Mouse (Mus musculus) kidney, postnatal 0 days (tissue): ENCODE data around the gene H2-Ab1. TPM values are rescaled to one million over a fixed set of nuclear protein-coding genes. Genes with fewer than 3 reads are reported as not detected.
A peak's percentile ranks its signal among the peaks of the same experiment; 100 is the strongest.

Source experiments
- ATAC-seq: fragments of 200-750 bp; cut with Nextera tagmentation; replicated peaks from 2 replicates; pipeline ENCODE4 v1.8.0; 2017; ENCODE audit warnings: low read depth, moderate number of reproducible peaks, moderate TSS enrichment, moderate library complexity; ENCODE audit not compliant: low FRiP score
- DNase-seq: peaks from one replicate; pipeline ENCODE4 v3.0.0-alpha.2; 2016; ENCODE audit warnings: low spot score
- H3K27ac ChIP-seq: fragments of 300-500 bp; sonication (generic); 2 replicates; pipeline ENCODE4 v1.5.1; 2014; ENCODE audit warnings: mild to moderate bottlenecking
- H3K27me3 ChIP-seq: fragments of 300-500 bp; sonication (generic); 2 replicates; pipeline ENCODE4 v1.6.1; 2014; ENCODE audit warnings: low read length, mixed read lengths; ENCODE audit not compliant: insufficient read depth
- H3K36me3 ChIP-seq: fragments of 300-500 bp; sonication (generic); 2 replicates; pipeline ENCODE4 v1.6.1; 2014; ENCODE audit warnings: low read length, mixed read lengths; ENCODE audit not compliant: insufficient read depth
- H3K4me1 ChIP-seq: fragments of 300-500 bp; sonication (generic); replicated peaks from 2 replicates; pipeline ENCODE4 v1.6.1; 2014; ENCODE audit warnings: antibody characterized with exemption, low read length, mixed read lengths; ENCODE audit not compliant: insufficient read depth
- H3K4me2 ChIP-seq: fragments of 300-500 bp; sonication (generic); 2 replicates; pipeline ENCODE4 v1.6.1; 2014; ENCODE audit warnings: mild to moderate bottlenecking, low read length, moderate library complexity, mixed read lengths
- H3K4me3 ChIP-seq: fragments of 300-500 bp; sonication (generic); replicated peaks from 2 replicates; pipeline ENCODE4 v1.5.1; 2014; ENCODE audit warnings: low read depth, low read length
- H3K9ac ChIP-seq: fragments of 300-500 bp; sonication (generic); 2 replicates; pipeline ENCODE4 v1.6.1; 2014; ENCODE audit warnings: low read depth, low read length
- H3K9me3 ChIP-seq: fragments of 300-500 bp; sonication (generic); replicated peaks from 2 replicates; pipeline ENCODE4 v1.6.1; 2016; ENCODE audit warnings: low read length, inconsistent platforms, mixed read lengths
- CTCF ChIP-seq: IDR thresholded peaks from 2 replicates; pipeline ENCODE4 v1.5.1; 2016; ENCODE audit warnings: antibody characterized with exemption, low read depth, mild to moderate bottlenecking, moderate library complexity
- WGBS: fragments of 180-500 bp; shearing (Covaris S2); extraction: QIAGEN DNeasy Blood & Tissue Kit; methylation state at CpG from one replicate; pipeline ENCODE4 v1.1.7; 2014; 5-methylcytosine and 5-hydroxymethylcytosine counted together
- polyA plus RNA-seq: library from polyadenylated mRNA; unstranded; fragments of >200 nt; fragmentation: Nextera tagmentation; extraction: Ambion mirVana; gene quantifications from 2 replicates; pipeline ENCODE4 v1.2.1, GENCODE M21; 2015

The H2-Ab1 gene
- 48.2 and 49.7 TPM in 2 replicates for polyA plus RNA-seq

GRCm38 (mm10) chr17:34257594-34258375, at the start of gene H2-Ab1:
Gene H2-Ab1 (plus strand): TSS chr17:34257689.
- ATAC-seq (no peak), DNase-seq (peak; percentile 78)
- Histone ChIP-seq H3K4me3 (no peak within 1 kb of the TSS), H3K27me3 (no peaks in the 10 kb centered on the region), H3K4me2 (no peak within 1 kb of the TSS), H3K4me1 (no peaks in the 10 kb centered on the region), H3K9ac (no peak within 1 kb of the TSS), H3K27ac (no peak within 1 kb of the TSS), H3K9me3 (no peaks in the 10 kb centered on the region), H3K36me3 (no peaks in the 10 kb centered on the region)
- 73% methylated on average over 11 of the region's 11 CpGs for WGBS
- TF ChIP-seq CTCF: no peak

- no peak overlapping the region for H3K4me3 ChIP-seq
- TF ChIP-seq CTCF: no peak
- no peaks in the 10 kb centered on the region; the same call in 1 of the 2 replicates for H3K4me1 ChIP-seq
- H3K4me2 ChIP-seq: no peak overlapping the region
- no peak for ATAC-seq
- no peaks in the 10 kb centered on the region for H3K36me3 ChIP-seq
- no peak overlapping the region for H3K9ac ChIP-seq
- WGBS: 97% methylated on average over 9 of the region's 9 CpGs
- no peaks in the 10 kb centered on the region for H3K9me3 ChIP-seq
- 0 out of 2 replicates have a peak, but pooled peaks cover 3% of the 10 kb centered on the region for H3K27me3 ChIP-seq
- no peak for DNase-seq
- no peak overlapping the region for H3K27ac ChIP-seq
These were observed 49.6 kb upstream of the H2-Ab1 start for GRCm38 (mm10) chr17:34207866-34208265.

- Histone ChIP-seq H3K9ac (no peak overlapping the region), H3K36me3 (no peaks in the 10 kb centered on the region), H3K27ac (no peak overlapping the region), H3K9me3 (no peaks in the 10 kb centered on the region), H3K27me3 (peaks cover 7% of the 10 kb centered on the region; the same call in 1 of the 2 replicates), H3K4me1 (no peaks in the 10 kb centered on the region; the same call in 1 of the 2 replicates), H3K4me2 (no peak overlapping the region), H3K4me3 (no peak overlapping the region)
- WGBS: 20% methylated on average over 10 of the region's 10 CpGs
- no peak for DNase-seq
- no peak for ATAC-seq
- no peak for TF ChIP-seq CTCF
These were observed 49.1 kb upstream of the H2-Ab1 start for GRCm38 (mm10) chr17:34208421-34208820.

- no peak overlapping the region for H3K27ac ChIP-seq
- TF ChIP-seq CTCF: peak; percentile 49
- no peak for DNase-seq
- no peak for ATAC-seq
- no peaks in the 10 kb centered on the region; the same call in 1 of the 2 replicates for H3K4me1 ChIP-seq
- H3K36me3 ChIP-seq: no peaks in the 10 kb centered on the region
- no peaks in the 10 kb centered on the region for H3K9me3 ChIP-seq
- H3K9ac ChIP-seq: no peak overlapping the region
- H3K4me2 ChIP-seq: no peak overlapping the region
- H3K27me3 ChIP-seq: peaks cover 14% of the 10 kb centered on the region; the same call in 1 of the 2 replicates
- H3K4me3 ChIP-seq: no peak overlapping the region
- WGBS: 57% methylated on average over 3 of the region's 3 CpGs
These were observed 47.8 kb upstream of the H2-Ab1 start for GRCm38 (mm10) chr17:34209680-34210079.

GRCm38 (mm10) chr17:34210599-34210998, 46.9 kb upstream of the H2-Ab1 start:
- TF ChIP-seq CTCF: no peak
- no peaks in the 10 kb centered on the region for H3K4me1 ChIP-seq
- H3K4me3 ChIP-seq: no peak overlapping the region
- DNase-seq: no peak
- H3K36me3 ChIP-seq: no peaks in the 10 kb centered on the region
- no peak overlapping the region for H3K4me2 ChIP-seq
- ATAC-seq: no peak
- no peak overlapping the region for H3K27ac ChIP-seq
- WGBS: 59% methylated on average over 3 of the region's 3 CpGs
- H3K9me3 ChIP-seq: no peaks in the 10 kb centered on the region
- peaks cover 14% of the 10 kb centered on the region; the same call in 1 of the 2 replicates for H3K27me3 ChIP-seq
- no peak overlapping the region for H3K9ac ChIP-seq

GRCm38 (mm10) chr17:34211746-34212365, 45.6 kb upstream of the H2-Ab1 start:
- WGBS: 25% methylated on average over 23 of the region's 23 CpGs
- Histone ChIP-seq H3K9ac (no peak overlapping the region), H3K27ac (no peak overlapping the region), H3K4me2 (no peak overlapping the region), H3K4me1 (no peaks in the 10 kb centered on the region), H3K9me3 (no peaks in the 10 kb centered on the region), H3K27me3 (peaks cover 14% of the 10 kb centered on the region; the same call in 1 of the 2 replicates), H3K4me3 (no peak overlapping the region), H3K36me3 (no peaks in the 10 kb centered on the region)
- DNase-seq (no peak), ATAC-seq (0 out of 2 replicates have a peak, but pooled peaks have one; percentile 33)
- TF ChIP-seq CTCF: no peak
